Mouse (Mus musculus) forebrain, embryonic 16.5 days (tissue): ENCODE data around the gene Olfr5. TPM values are rescaled to one million over a fixed set of nuclear protein-coding genes. Genes with fewer than 3 reads are reported as not detected.

Source experiments
- ATAC-seq: fragments of 200-750 bp; cut with Nextera tagmentation; 2 replicates; pipeline ENCODE4 v1.8.0; 2017; ENCODE audit warnings: mild to moderate bottlenecking, moderate library complexity
- H3K27ac ChIP-seq: fragments of 300-500 bp; sonication (generic); 2 replicates; pipeline ENCODE4 v1.5.1; 2014; ENCODE audit warnings: low read length, control low read depth
- H3K27me3 ChIP-seq: fragments of 300-500 bp; sonication (generic); replicated peaks from 2 replicates; pipeline ENCODE4 v1.6.1; 2014; ENCODE audit warnings: low read length; ENCODE audit not compliant: control insufficient read depth, insufficient read depth
- H3K36me3 ChIP-seq: fragments of 300-500 bp; sonication (generic); 2 replicates; pipeline ENCODE4 v1.6.1; 2014; ENCODE audit not compliant: control insufficient read depth, insufficient read depth
- H3K4me1 ChIP-seq: fragments of 300-500 bp; sonication (generic); replicated peaks from 2 replicates; pipeline ENCODE4 v1.6.1; 2014; ENCODE audit warnings: low read length; ENCODE audit not compliant: control insufficient read depth, insufficient read depth
- H3K4me2 ChIP-seq: fragments of 300-500 bp; sonication (generic); 2 replicates; pipeline ENCODE4 v1.6.1; 2014; ENCODE audit warnings: mild to moderate bottlenecking, low read length, control low read depth
- H3K4me3 ChIP-seq: fragments of 300-500 bp; sonication (generic); replicated peaks from 2 replicates; pipeline ENCODE4 v1.5.1; 2014; ENCODE audit warnings: mild to moderate bottlenecking, low read length, control low read depth
- H3K9ac ChIP-seq: fragments of 300-500 bp; sonication (generic); replicated peaks from 2 replicates; pipeline ENCODE4 v1.6.1; 2014; ENCODE audit warnings: low read depth, low read length, control low read depth
- H3K9me3 ChIP-seq: fragments of 300-500 bp; sonication (generic); 2 replicates; pipeline ENCODE4 v1.6.1; 2016; ENCODE audit warnings: low read length; ENCODE audit not compliant: control insufficient read depth
- WGBS: fragments of 180-500 bp; shearing (Covaris S2); extraction: QIAGEN DNeasy Blood & Tissue Kit; methylation state at CpG from one replicate; pipeline ENCODE4 v1.1.7; 2014; 5-methylcytosine and 5-hydroxymethylcytosine counted together
- polyA plus RNA-seq: library from polyadenylated mRNA; unstranded; fragments of >200 nt; fragmentation: Nextera tagmentation; extraction: Ambion mirVana; gene quantifications from 2 replicates; pipeline ENCODE4 v1.2.1, GENCODE M21; 2015

The Olfr5 gene
- polyA plus RNA-seq, 1 experiment from 2014 or later: not detected

- no peak within 1 kb of the TSS for H3K4me2 ChIP-seq
These were observed 30.9 kb downstream of the Olfr5 start, which contains the start of gene Olfr1336 for GRCm38 (mm10) chr7:6455868-6456267. Gene Olfr1336, plus strand, starts transcription at chr7:6456168.

GRCm38 (mm10) chr7:6447771-6448170, 39.0 kb downstream of the Olfr5 start:
- WGBS: 90% methylated on average over 5 of the region's 5 CpGs
- H3K4me2 ChIP-seq: no peak overlapping the region
- no peak overlapping the region for H3K9ac ChIP-seq
- H3K9me3 ChIP-seq: no peaks in the 10 kb centered on the region
- H3K27me3 ChIP-seq: no peaks in the 10 kb centered on the region
- H3K36me3 ChIP-seq: no peaks in the 10 kb centered on the region
- no peak overlapping the region for H3K4me3 ChIP-seq
- H3K4me1 ChIP-seq: no peaks in the 10 kb centered on the region
- ATAC-seq: no peak
- no peak overlapping the region for H3K27ac ChIP-seq

More at GRCm38 (mm10) chr7:6455868-6456267, 30.9 kb downstream of the Olfr5 start, which contains the start of gene Olfr1336:
- H3K4me1 ChIP-seq: no peaks in the 10 kb centered on the region
- no peaks in the 10 kb centered on the region; the same call in 1 of the 2 replicates for H3K9me3 ChIP-seq
- H3K9ac ChIP-seq: no peak within 1 kb of the TSS
- no peak within 1 kb of the TSS for H3K27ac ChIP-seq
- ATAC-seq: no peak
- no peaks in the 10 kb centered on the region for H3K27me3 ChIP-seq
- no peak within 1 kb of the TSS for H3K4me3 ChIP-seq
- no peaks in the 10 kb centered on the region for H3K36me3 ChIP-seq

DNA sequence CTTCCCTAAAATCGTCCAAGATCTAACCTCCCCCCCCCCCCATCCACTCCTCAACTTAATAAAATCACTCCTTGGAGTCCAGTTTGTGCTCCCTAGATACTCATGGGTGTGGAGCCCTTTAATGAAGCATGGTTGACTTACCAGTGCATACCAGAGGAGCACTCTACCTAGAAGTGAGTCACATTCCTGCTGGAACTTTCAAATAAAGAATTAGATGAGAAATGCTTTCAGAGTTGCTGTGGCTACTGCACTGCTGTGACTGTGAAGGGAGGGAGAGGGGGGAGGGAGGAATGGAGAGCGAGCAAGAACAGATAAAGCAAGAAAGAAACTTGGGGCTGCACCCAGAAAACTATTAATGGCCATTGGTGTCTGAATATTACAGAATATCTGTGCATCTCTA, 45.6 kb downstream of the Olfr5 start:
- ATAC-seq: no peak
- H3K4me3 ChIP-seq: no peak overlapping the region
- no peak overlapping the region for H3K9ac ChIP-seq
- H3K27ac ChIP-seq: no peak overlapping the region
- no peak overlapping the region for H3K4me2 ChIP-seq
- H3K4me1 ChIP-seq: no peaks in the 10 kb centered on the region
- WGBS: 65% methylated on average over 2 of the region's 2 CpGs
- H3K9me3 ChIP-seq: no peaks in the 10 kb centered on the region
- no peaks in the 10 kb centered on the region for H3K36me3 ChIP-seq
- no peaks in the 10 kb centered on the region for H3K27me3 ChIP-seq

GRCm38 (mm10) chr7:6438388-6438787, 48.4 kb downstream of the Olfr5 start, which contains the start of gene Olfr1344:
Gene Olfr1344, plus strand, starts transcription at chr7:6438688.
- Histone ChIP-seq H3K4me3 (no peak within 1 kb of the TSS), H3K9ac (no peak within 1 kb of the TSS), H3K27me3 (no peaks in the 10 kb centered on the region), H3K9me3 (no peaks in the 10 kb centered on the region), H3K4me1 (peaks cover 11% of the 10 kb centered on the region), H3K4me2 (no peak within 1 kb of the TSS), H3K36me3 (no peaks in the 10 kb centered on the region), H3K27ac (no peak within 1 kb of the TSS)
- ATAC-seq: no peak
- 86% methylated on average over 3 of the region's 3 CpGs for WGBS

- H3K9ac ChIP-seq: no peak overlapping the region
- no peak overlapping the region for H3K27ac ChIP-seq
- WGBS: 31% methylated on average over 2 of the region's 2 CpGs
- 0 out of 2 replicates have a peak, but pooled peaks cover 5% of the 10 kb centered on the region for H3K9me3 ChIP-seq
- H3K36me3 ChIP-seq: no peaks in the 10 kb centered on the region
- H3K4me1 ChIP-seq: peaks cover 5% of the 10 kb centered on the region
- no peak overlapping the region for H3K4me2 ChIP-seq
- no peak for ATAC-seq
- no peaks in the 10 kb centered on the region for H3K27me3 ChIP-seq
- H3K4me3 ChIP-seq: no peak overlapping the region
These were observed 56.4 kb downstream of the Olfr5 start for GRCm38 (mm10) chr7:6430342-6430741.

DNA sequence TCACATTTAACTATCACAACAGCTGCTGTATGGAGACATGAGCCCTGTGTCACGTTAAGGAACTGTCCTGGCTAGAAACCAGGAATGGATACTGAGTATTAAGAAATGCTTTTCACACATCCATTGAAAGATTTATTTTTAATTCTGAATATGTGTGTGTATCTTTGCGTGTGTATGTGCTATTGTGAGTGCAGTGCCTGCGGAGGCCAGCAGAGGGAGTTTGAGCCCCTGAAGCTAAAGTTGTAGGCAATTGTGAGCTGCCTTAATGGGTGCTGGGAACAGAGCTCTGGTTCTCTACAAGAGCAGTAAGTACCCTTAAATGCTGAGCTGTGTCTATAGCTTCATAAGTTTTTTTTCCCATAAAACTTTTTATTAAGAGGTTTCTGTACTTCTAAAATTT, 57.4 kb downstream of the Olfr5 start:
- no peaks in the 10 kb centered on the region for H3K27me3 ChIP-seq
- no peak overlapping the region for H3K4me3 ChIP-seq
- no peaks in the 10 kb centered on the region for H3K36me3 ChIP-seq
- H3K9me3 ChIP-seq: 0 out of 2 replicates have a peak, but pooled peaks cover 5% of the 10 kb centered on the region
- 89% methylated on average over 3 of the region's 3 CpGs for WGBS
- H3K27ac ChIP-seq: no peak overlapping the region
- no peak overlapping the region for H3K4me2 ChIP-seq
- no peaks in the 10 kb centered on the region for H3K4me1 ChIP-seq
- ATAC-seq: no peak
- H3K9ac ChIP-seq: no peak overlapping the region

Other genes starting within 250 kb of the Olfr5 start
- gene Epp13, start 234.2 kb downstream of the Olfr5 start, polyA plus RNA-seq: not detected in 2 replicates
- 13.0 and 17.1 TPM in 2 replicates for gene Zfp667, start 200.4 kb downstream of the Olfr5 start, polyA plus RNA-seq
- gene Zfp583, start 155.7 kb downstream of the Olfr5 start, polyA plus RNA-seq: 14.5 and 15.8 TPM in 2 replicates
- 5.2 and 5.8 TPM in 2 replicates for gene Gm3854, start 143.2 kb downstream of the Olfr5 start, polyA plus RNA-seq
- 5.8 and 6.8 TPM in 2 replicates for gene Zfp78, start 123.7 kb downstream of the Olfr5 start, polyA plus RNA-seq
- gene Zfp28, start 103.6 kb downstream of the Olfr5 start, polyA plus RNA-seq: 21.3 and 23.8 TPM in 2 replicates
- gene Smim17, start 88.2 kb downstream of the Olfr5 start, polyA plus RNA-seq: 3.7 and 6.0 TPM in 2 replicates
- not detected in 2 replicates for gene Gm20715, start 76.7 kb downstream of the Olfr5 start, polyA plus RNA-seq
- gene Olfr1344, start 48.3 kb downstream of the Olfr5 start, polyA plus RNA-seq: 0.22 and 0.24 TPM in 2 replicates
- 0.03 TPM in 1 of 2 replicates, not detected in the other for gene Olfr1336, start 30.8 kb downstream of the Olfr5 start, polyA plus RNA-seq
- gene Olfr1346, start 19.8 kb downstream of the Olfr5 start, polyA plus RNA-seq: not detected in 2 replicates
- gene Olfr1347, start 12.8 kb upstream of the Olfr5 start, polyA plus RNA-seq: not detected in 2 replicates
- gene Olfr1348, start 21.8 kb upstream of the Olfr5 start, polyA plus RNA-seq: not detected in 2 replicates
- gene Olfr1349, start 36.0 kb upstream of the Olfr5 start, polyA plus RNA-seq: not detected in 2 replicates
- gene Olfr1350, start 77.9 kb upstream of the Olfr5 start, polyA plus RNA-seq: not detected in 2 replicates
- 2.7 and 4.1 TPM in 2 replicates for gene Zim1, start 209.5 kb upstream of the Olfr5 start, polyA plus RNA-seq
- gene Peg3, start 243.5 kb upstream of the Olfr5 start, polyA plus RNA-seq: 56.9 and 66.5 TPM in 2 replicates
- 19.0 and 32.0 TPM in 2 replicates for gene Usp29, start 243.6 kb upstream of the Olfr5 start, polyA plus RNA-seq